ENCODE assay signal across 8 mouse cellular contexts in genomic region chr14:55671486-55671832, GRCm38 (mm10). TPM values are rescaled to one million over a fixed set of nuclear protein-coding genes. Genes with fewer than 3 reads are reported as not detected.
DNase-seq lines count a peak whose midpoint lies in the region; ATAC-seq and TF ChIP-seq lines count a peak whose summit lies in the region.

No protein-coding gene starts in this region.

- H3K36me3 ChIP-seq in kidney, adult 2 months (ENCODE audit: control insufficient read depth, insufficient read depth, low read length), result no peaks in the 10 kb centered on the region
- H3K36me3 ChIP-seq in forebrain, embryonic 16.5 days (ENCODE audit: control insufficient read depth, insufficient read depth), result no peaks in the 10 kb centered on the region

- CTCF ChIA-PET in Patski (lab: Charles Lee), result interaction anchor here (1.0 to 2.2 kb wide), 4 partner anchors 10 to 114 kb away, joined by 3 to 5 read pairs (median 4); partner anchors contain the start of genes Tinf2 and Tssk4

- H3K27me3 ChIP-seq in kidney, adult 2 months (replicated peaks; ENCODE audit: control insufficient read depth, insufficient read depth, low read length), result no peaks in the 10 kb centered on the region
- H3K27me3 ChIP-seq in Patski, result no peaks in the 10 kb centered on the region
- H3K27me3 ChIP-seq in forebrain, embryonic 16.5 days (replicated peaks; ENCODE audit: control insufficient read depth, insufficient read depth, low read length), result no peaks in the 10 kb centered on the region

- H3K4me1 ChIP-seq in kidney, adult 2 months (ENCODE audit: control insufficient read depth, insufficient read depth, low read length), result peaks cover 6% of the 10 kb centered on the region; the same call in 1 of the 2 replicates
- peaks cover 19% of the 10 kb centered on the region for H3K4me1 ChIP-seq in forebrain, embryonic 16.5 days (replicated peaks; ENCODE audit: control insufficient read depth, insufficient read depth, low read length)

- DNase-seq in kidney, adult 2 months, result no peak
- DNase-seq in kidney, postnatal 14 days, result no peak
- no peak for DNase-seq in Patski (ENCODE audit: low read depth, low spot score)
- no peak for DNase-seq in urinary bladder, adult 2 months (ENCODE audit: low spot score)
- no peak for DNase-seq in gastrocnemius, postnatal 10 days
- DNase-seq in gastrocnemius, adult 18-20 months (ENCODE audit: low spot score), result no peak

- peak overlapping the region; percentile 91 for H3K4me2 ChIP-seq in forebrain, embryonic 16.5 days (ENCODE audit: low read length)

- TF ChIP-seq POLR2A in kidney, adult 2 months (IDR thresholded peaks at IDR 0.05; ENCODE audit: low read depth, low read length), result no peak

- H3K9ac ChIP-seq in forebrain, embryonic 16.5 days (replicated peaks; ENCODE audit: low read depth, low read length), result peak overlapping the region; percentile 51

- TF ChIP-seq CTCF in kidney, adult 2 months (conservative IDR thresholded peaks at IDR 0.05; ENCODE audit: insufficient read depth, insufficient read length, low read depth, low read length), result no peak
- no peak for TF ChIP-seq CTCF in Patski (IDR thresholded peaks at IDR 0.05)

- peak overlapping the region; percentile 96; the same call in 1 of the 2 replicates for H3K27ac ChIP-seq in kidney, adult 2 months (ENCODE audit: insufficient read depth, low read depth, low read length)
- peak overlapping the region; percentile 88 for H3K27ac ChIP-seq in forebrain, embryonic 16.5 days (ENCODE audit: low read length)

- WGBS in kidney, adult 2 months, result 0% methylated on average over 12 of the region's 12 CpGs
- WGBS in forebrain, embryonic 16.5 days, result 0% methylated on average over 12 of the region's 12 CpGs

- no peaks in the 10 kb centered on the region for H3K9me3 ChIP-seq in forebrain, embryonic 16.5 days (ENCODE audit: control insufficient read depth, low read length)

- peak; percentile 10 for ATAC-seq in Patski
- peak; percentile 57 for ATAC-seq in forebrain, embryonic 16.5 days
- peak; percentile 2; the same call in 1 of the 2 replicates for ATAC-seq in megakaryocyte, adult 5-6 weeks (ENCODE audit: poor library complexity, severe bottlenecking)

- POLR2A ChIA-PET in Patski (lab: Charles Lee), result interaction anchor here (0.5 kb wide), 1 partner anchor 12 kb away, joined by 5 read pairs; no protein-coding TSS in a partner anchor

- peak overlapping the region; percentile 79 for H3K4me3 ChIP-seq in kidney, adult 2 months (ENCODE audit: insufficient read depth, low read depth, low read length)
- H3K4me3 ChIP-seq in forebrain, embryonic 16.5 days (replicated peaks; ENCODE audit: low read length), result peak overlapping the region; percentile 83

- in situ Hi-C loops in Patski (cut with MboI; ENCODE audit: low pct_unique_long_range_greater_than_20kb), result no loop called here

RNA-seq across cellular contexts. Expression of gene Gmpr2, which starts 0.3 kb away (rescaled TPM):
- polyA plus RNA-seq in kidney, adult 2 months (2012; rRNA removed), result 18.7 and 21.7 TPM in 2 replicates
- polyA plus RNA-seq in Patski (2021), result 35.9 TPM
- 52.5 and 62.6 TPM in 2 replicates for polyA plus RNA-seq in forebrain, embryonic 16.5 days (2015; fragmentation: Nextera tagmentation; extraction: Ambion mirVana)
- 24.0 and 24.8 TPM in 2 replicates for total RNA-seq in megakaryocyte, adult 5-6 weeks (2015)
- 26.2 and 29.7 TPM in 2 replicates for total RNA-seq in megakaryocyte, adult 5-6 weeks (2017)
- polyA plus RNA-seq in urinary bladder, adult 2 months (2012; rRNA removed), result 28.1 and 32.9 TPM in 2 replicates
- 1 to 10 TPM; 5.9 to 8.6 TPM for total RNA-seq in gastrocnemius, postnatal 10 days (2021)
- 1 to 10 TPM; 2.1 to 2.4 TPM for total RNA-seq in gastrocnemius, adult 18-20 months (2021)

RNA-seq across cellular contexts. Expression of gene Nedd8, which starts 0.5 kb away (rescaled TPM):
- polyA plus RNA-seq in kidney, adult 2 months (2012; rRNA removed), result 321 and 438 TPM in 2 replicates
- 325 TPM for polyA plus RNA-seq in Patski (2021)
- 514 and 544 TPM in 2 replicates for polyA plus RNA-seq in forebrain, embryonic 16.5 days (2015; fragmentation: Nextera tagmentation; extraction: Ambion mirVana)
- 421 and 452 TPM in 2 replicates for total RNA-seq in megakaryocyte, adult 5-6 weeks (2015)
- 297 and 326 TPM in 2 replicates for total RNA-seq in megakaryocyte, adult 5-6 weeks (2017)
- polyA plus RNA-seq in urinary bladder, adult 2 months (2012; rRNA removed), result 250 and 278 TPM in 2 replicates
- total RNA-seq in gastrocnemius, postnatal 10 days (2021), result 100 to 1,000 TPM; 242 to 253 TPM
- 100 to 1,000 TPM; 188 to 201 TPM for total RNA-seq in gastrocnemius, adult 18-20 months (2021)

RNA-seq across cellular contexts. Expression of gene Tinf2, which starts 10.2 kb away (rescaled TPM):
- 9.9 and 10.2 TPM in 2 replicates for polyA plus RNA-seq in kidney, adult 2 months (2012; rRNA removed)
- 19.5 TPM for polyA plus RNA-seq in Patski (2021)
- polyA plus RNA-seq in forebrain, embryonic 16.5 days (2015; fragmentation: Nextera tagmentation; extraction: Ambion mirVana), result 31.4 and 32.6 TPM in 2 replicates
- total RNA-seq in megakaryocyte, adult 5-6 weeks (2015), result 24.2 and 27.2 TPM in 2 replicates
- 25.1 and 39.8 TPM in 2 replicates for total RNA-seq in megakaryocyte, adult 5-6 weeks (2017)
- polyA plus RNA-seq in urinary bladder, adult 2 months (2012; rRNA removed), result 19.2 and 22.9 TPM in 2 replicates
- total RNA-seq in gastrocnemius, postnatal 10 days (2021), result 10 to 100 TPM; 11.7 to 14.9 TPM
- 10 to 100 TPM; 12.1 to 15.7 TPM for total RNA-seq in gastrocnemius, adult 18-20 months (2021)

RNA-seq across cellular contexts. Expression of gene Mdp1, which starts 11.2 kb away (rescaled TPM):
- 22.4 and 27.2 TPM in 2 replicates for polyA plus RNA-seq in kidney, adult 2 months (2012; rRNA removed)
- polyA plus RNA-seq in Patski (2021), result 29.7 TPM
- 63.5 and 71.3 TPM in 2 replicates for polyA plus RNA-seq in forebrain, embryonic 16.5 days (2015; fragmentation: Nextera tagmentation; extraction: Ambion mirVana)
- 30.5 and 34.4 TPM in 2 replicates for total RNA-seq in megakaryocyte, adult 5-6 weeks (2015)
- 27.0 and 28.3 TPM in 2 replicates for total RNA-seq in megakaryocyte, adult 5-6 weeks (2017)
- 37.0 and 42.4 TPM in 2 replicates for polyA plus RNA-seq in urinary bladder, adult 2 months (2012; rRNA removed)
- total RNA-seq in gastrocnemius, postnatal 10 days (2021), result 10 to 100 TPM; 20.9 to 22.2 TPM
- total RNA-seq in gastrocnemius, adult 18-20 months (2021), result 10 to 100 TPM; 20.9 to 22.2 TPM

RNA-seq across cellular contexts. Expression of gene Tssk4, which starts 21.5 kb away (rescaled TPM):
- polyA plus RNA-seq in kidney, adult 2 months (2012; rRNA removed), result 0.67 and 0.79 TPM in 2 replicates
- 0.42 TPM for polyA plus RNA-seq in Patski (2021)
- polyA plus RNA-seq in forebrain, embryonic 16.5 days (2015; fragmentation: Nextera tagmentation; extraction: Ambion mirVana), result 0.29 and 0.51 TPM in 2 replicates
- total RNA-seq in megakaryocyte, adult 5-6 weeks (2015), result 1.0 and 1.4 TPM in 2 replicates
- total RNA-seq in megakaryocyte, adult 5-6 weeks (2017), result 0.26 and 0.89 TPM in 2 replicates
- 1.1 and 1.4 TPM in 2 replicates for polyA plus RNA-seq in urinary bladder, adult 2 months (2012; rRNA removed)
- total RNA-seq in gastrocnemius, postnatal 10 days (2021), result 1 to 10 TPM in 1 of 2 experiments, under 1 TPM in 1; 0.54 to 1.1 TPM
- total RNA-seq in gastrocnemius, adult 18-20 months (2021), result under 1 TPM in 1 of 2 experiments, not detected in 1; 0.24 TPM

Comparison
In these comparisons a context has a peak if more than half of its experiments do, and no peak if none do; other contexts are left out.
1. ATAC-seq: peak in every context shown above with its lines; median percentile 57 in forebrain, embryonic 16.5 days; 10 in Patski; 2 in megakaryocyte, adult 5-6 weeks.